Mouse (Mus musculus) heart, adult 9 months (tissue): ENCODE measurements around the gene Cacnb4.

Experiments used
- DNase-seq, 2 experiments: peaks; one replicate each; pipeline ENCODE4 v3.0.0; 2022; ENCODE audit warnings: low spot score in 2 of 2

The Cacnb4 gene

GRCm38 (mm10) chr2:52523056-52523715, 153.4 kb downstream of the Cacnb4 start:
- DNase-seq, result peak in 1 of 2 experiments; percentile 33

GRCm38 (mm10) chr2:52521012-52521411, 155.6 kb downstream of the Cacnb4 start:
- no peak for DNase-seq

GRCm38 (mm10) chr2:52518740-52519139, 157.9 kb downstream of the Cacnb4 start:
- no peak for DNase-seq

GRCm38 (mm10) chr2:52516534-52516933, 160.1 kb downstream of the Cacnb4 start:
- DNase-seq, result no peak

- no peak for DNase-seq
Observed at GRCm38 (mm10) chr2:52512865-52513388, 163.7 kb downstream of the Cacnb4 start.

GRCm38 (mm10) chr2:52512206-52512605, 164.4 kb downstream of the Cacnb4 start:
- DNase-seq, result no peak

- DNase-seq, result no peak
Observed at GRCm38 (mm10) chr2:52511799-52512198, 164.8 kb downstream of the Cacnb4 start.

- no peak for DNase-seq
Observed at GRCm38 (mm10) chr2:52509779-52510500, 166.7 kb downstream of the Cacnb4 start.

- no peak for DNase-seq
Observed at GRCm38 (mm10) chr2:52505164-52505563, 171.5 kb downstream of the Cacnb4 start.

- peak in 1 of 2 experiments; percentile 27 for DNase-seq
Observed at GRCm38 (mm10) chr2:52504762-52505161, 171.9 kb downstream of the Cacnb4 start.

GRCm38 (mm10) chr2:52499849-52500262, 176.8 kb downstream of the Cacnb4 start:
- peak; percentile 55 to 71 for DNase-seq

- no peak for DNase-seq
Observed at GRCm38 (mm10) chr2:52499101-52499537, 177.5 kb downstream of the Cacnb4 start.

- DNase-seq, result no peak
Observed at GRCm38 (mm10) chr2:52495097-52495694, 181.4 kb downstream of the Cacnb4 start.

GRCm38 (mm10) chr2:52494274-52494673, 182.4 kb downstream of the Cacnb4 start:
- DNase-seq, result no peak

GRCm38 (mm10) chr2:52492867-52493266, 183.8 kb downstream of the Cacnb4 start:
- no peak for DNase-seq

- DNase-seq, result no peak
Observed at GRCm38 (mm10) chr2:52489840-52490239, 186.8 kb downstream of the Cacnb4 start.

- peak in 1 of 2 experiments; percentile 20 for DNase-seq
Observed at GRCm38 (mm10) chr2:52483496-52483895, 193.1 kb downstream of the Cacnb4 start.

GRCm38 (mm10) chr2:52480476-52480875, 196.2 kb downstream of the Cacnb4 start:
- DNase-seq, result no peak

- no peak for DNase-seq
Observed at GRCm38 (mm10) chr2:52478501-52478900, 198.1 kb downstream of the Cacnb4 start.

GRCm38 (mm10) chr2:52477550-52477907, 199.1 kb downstream of the Cacnb4 start:
- DNase-seq, result no peak

- no peak for DNase-seq
Observed at GRCm38 (mm10) chr2:52476801-52477549, 199.7 kb downstream of the Cacnb4 start.

- DNase-seq, result no peak
Observed at GRCm38 (mm10) chr2:52475854-52476253, 200.8 kb downstream of the Cacnb4 start.
